Mouse (Mus musculus): Measurements from ENCODE around the gene Upk2. TPM values are rescaled to one million over a fixed set of nuclear protein-coding genes. Genes with fewer than 3 reads are reported as not detected.

The Upk2 gene
- not detected for polyA plus RNA-seq (2017; shearing (Covaris generic))

DNA sequence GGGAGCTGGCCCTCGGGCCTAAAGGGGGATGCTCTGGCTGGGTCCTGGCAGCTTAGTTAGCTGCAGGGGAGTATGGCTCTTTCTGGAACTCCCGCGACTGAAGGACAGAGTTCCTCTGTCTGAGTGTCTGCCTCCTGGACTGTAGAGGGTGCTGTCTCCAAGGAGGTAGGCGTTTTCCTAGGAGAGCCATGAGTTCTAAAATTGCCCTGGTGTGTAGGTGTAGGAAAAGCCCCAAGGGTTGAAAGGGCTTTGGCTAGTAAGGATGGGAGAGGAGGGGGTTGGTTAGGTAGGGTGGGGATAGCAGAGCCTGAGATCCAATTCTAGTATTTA, at the start of gene Upk2:
Gene Upk2 (minus strand): TSS at position 86 of the 330 bp plus-strand sequence.

DNA sequence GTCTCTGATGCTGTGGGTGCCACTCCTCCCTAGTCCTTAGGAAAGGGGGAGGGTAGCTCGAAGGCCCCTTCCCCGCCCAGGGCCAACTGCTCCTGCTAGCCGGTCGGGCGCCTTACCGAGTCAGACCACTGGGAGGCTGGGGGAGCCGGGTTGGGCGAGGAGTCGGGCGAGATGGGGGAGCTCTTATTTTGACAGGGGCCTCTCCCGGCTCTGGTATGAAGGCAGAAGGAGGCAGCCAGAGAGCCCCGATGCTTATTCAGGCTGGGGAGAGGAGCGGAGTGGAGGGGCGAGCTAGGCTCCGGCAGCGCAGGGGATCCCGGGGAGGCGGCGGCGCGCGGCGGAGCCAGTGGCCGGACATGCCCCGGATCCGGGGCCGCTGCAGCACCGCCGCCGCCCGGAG, 27.8 kb upstream of the Upk2 start, which contains the start of gene Bcl9l:
Gene Bcl9l (plus strand): TSS at position 274 of the 400 bp plus-strand sequence.

DNA sequence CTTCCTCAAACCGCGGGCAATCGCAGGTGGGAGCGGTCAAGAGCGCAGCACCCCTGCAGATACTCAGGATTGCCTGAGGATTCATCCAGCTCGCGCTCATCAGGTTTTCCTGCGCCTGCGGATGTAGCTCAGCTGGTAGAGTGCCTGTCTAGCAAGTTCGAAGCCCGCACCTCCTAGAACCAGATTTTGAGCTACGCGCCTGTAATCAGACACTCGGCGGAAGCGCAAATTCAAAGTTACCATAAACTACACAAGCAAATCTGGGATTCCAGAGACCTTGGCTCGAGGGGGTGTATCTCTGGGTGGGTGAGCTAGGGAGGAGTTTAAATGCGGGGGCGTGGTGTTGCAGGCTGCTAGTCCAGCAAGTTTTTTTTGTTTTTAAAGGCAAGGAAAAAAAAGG, 13.8 kb downstream of the Upk2 start, which contains the start of gene Foxr1:
Gene Foxr1 (minus strand): TSS at position 176 of the 400 bp plus-strand sequence.

DNA sequence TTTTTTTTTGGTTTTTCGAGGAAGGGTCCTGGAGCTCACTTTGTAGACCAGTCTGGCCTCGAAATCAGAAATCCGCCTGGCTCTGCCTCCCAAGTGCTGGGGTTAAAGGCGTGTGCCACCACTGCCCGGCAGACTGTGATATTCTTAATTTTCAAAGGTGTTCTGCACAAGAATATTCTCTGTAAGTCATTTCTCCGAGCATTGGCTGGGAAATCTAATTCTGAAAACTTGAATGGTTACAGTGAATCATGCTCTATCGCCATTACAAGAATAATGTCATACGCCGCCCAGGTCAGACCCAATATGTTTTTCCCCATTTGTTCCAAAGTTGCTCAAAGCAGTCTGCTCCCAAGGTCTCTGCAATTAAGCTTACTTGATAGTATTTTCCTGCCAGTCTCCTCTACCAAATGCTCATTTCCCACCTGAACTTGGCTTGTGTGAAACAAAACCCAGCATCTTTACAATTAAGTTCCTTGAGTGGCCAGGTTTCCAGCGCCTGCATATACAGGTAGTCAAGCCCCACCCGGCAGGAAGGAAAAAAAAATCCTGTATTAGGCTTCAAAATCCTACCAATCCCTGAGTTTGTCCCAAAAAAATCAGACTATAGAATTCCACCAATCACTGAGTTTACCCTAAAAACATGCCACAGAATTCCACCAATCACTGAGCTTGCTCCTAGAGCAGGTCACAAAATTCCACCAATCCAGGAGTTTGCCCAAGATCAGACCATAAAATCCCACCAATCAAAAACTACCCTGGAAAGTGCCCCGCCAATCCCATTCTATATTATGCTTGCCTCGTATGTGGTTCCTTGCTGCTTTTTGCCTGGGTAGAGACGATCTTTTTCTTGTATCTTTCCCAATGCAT, 36.0 kb downstream of the Upk2 start, which contains the start of gene Ccdc84:
Gene Ccdc84 (minus strand): TSS at position 51 of the 867 bp plus-strand sequence.

DNA sequence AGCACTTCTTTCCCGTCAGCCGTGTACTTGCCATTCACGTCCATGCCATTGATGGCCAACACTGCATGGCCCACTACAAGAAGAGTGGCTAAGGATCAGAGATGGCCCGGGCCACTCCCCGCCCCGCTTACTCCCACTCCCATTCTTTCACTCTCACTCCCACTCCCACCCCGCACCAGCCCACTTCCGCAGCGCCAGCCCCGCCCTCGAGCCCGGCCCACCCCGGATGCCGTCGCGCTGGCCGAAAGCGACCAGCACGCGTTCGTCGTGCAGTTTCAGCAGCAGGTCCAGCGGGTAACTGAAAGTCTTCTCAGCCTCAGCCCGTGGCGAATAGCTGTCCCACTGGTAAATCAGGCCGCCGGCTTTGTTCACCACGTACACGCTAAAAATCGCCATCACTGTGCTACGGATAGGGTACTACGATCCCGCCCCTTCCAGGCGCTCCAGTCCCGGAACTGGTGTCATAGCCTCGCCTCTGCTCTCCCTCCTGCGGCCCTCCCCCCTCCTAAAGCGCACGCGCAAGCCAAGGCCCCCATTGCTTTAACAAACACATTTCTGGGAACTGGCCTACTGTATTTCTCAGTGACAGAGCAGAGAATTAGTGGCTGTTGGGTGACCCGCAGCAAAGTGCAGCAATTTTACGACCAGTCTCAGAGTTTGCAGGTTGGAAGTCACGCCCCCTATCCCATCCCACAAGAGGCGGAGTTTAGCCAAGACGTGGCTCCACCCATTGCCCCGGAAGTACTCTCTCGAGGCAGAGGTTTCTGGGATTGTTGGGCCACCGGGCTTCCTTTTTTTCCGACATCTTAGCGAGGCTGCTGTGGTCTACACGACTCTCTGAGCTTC, 47.6 kb downstream of the Upk2 start, which contains the start of the genes Rps25 and Trappc4:
Gene Rps25 (plus strand): TSS at position 234 of the 846 bp plus-strand sequence.
Gene Trappc4 (minus strand): TSS at position 695 of the 846 bp plus-strand sequence.

Other genes starting within 250 kb of the Upk2 start
- gene Cbl, start 220.9 kb downstream of the Upk2 start, polyA plus RNA-seq (2017; shearing (Covaris generic)), result 10 to 100 TPM; 34.0 to 44.8 TPM
- gene Ccdc153, start 214.3 kb downstream of the Upk2 start, polyA plus RNA-seq (2017; shearing (Covaris generic)), result not detected
- gene Pdzd3, start 203.5 kb downstream of the Upk2 start, polyA plus RNA-seq (2017; shearing (Covaris generic)), result under 1 TPM in 1 of 2 experiments, not detected in 1; 0.29 TPM
- 10 to 100 TPM in 1 of 2 experiments, 1 to 10 TPM in 1; 4.7 to 19.8 TPM for gene Nlrx1, start 186.4 kb downstream of the Upk2 start, polyA plus RNA-seq (2017; shearing (Covaris generic))
- gene Abcg4, start 166.4 kb downstream of the Upk2 start, polyA plus RNA-seq (2017; shearing (Covaris generic)), result under 1 TPM; 0.23 to 0.47 TPM
- gene Hinfp, start 149.3 kb downstream of the Upk2 start, polyA plus RNA-seq (2017; shearing (Covaris generic)), result 10 to 100 TPM; 19.1 to 24.3 TPM
- gene C2cd2l, start 134.7 kb downstream of the Upk2 start, polyA plus RNA-seq (2017; shearing (Covaris generic)), result 10 to 100 TPM; 11.9 to 17.2 TPM
- gene Dpagt1, start 129.0 kb downstream of the Upk2 start, polyA plus RNA-seq (2017; shearing (Covaris generic)), result 10 to 100 TPM; 21.2 to 25.6 TPM
- 10 to 100 TPM; 91.6 to 95.0 TPM for gene H2afx, start 120.3 kb downstream of the Upk2 start, polyA plus RNA-seq (2017; shearing (Covaris generic))
- gene Hmbs, start 110.7 kb downstream of the Upk2 start, polyA plus RNA-seq (2017; shearing (Covaris generic)), result 10 to 100 TPM; 49.9 to 72.7 TPM
- gene Vps11, start 93.3 kb downstream of the Upk2 start, polyA plus RNA-seq (2017; shearing (Covaris generic)), result 10 to 100 TPM; 42.5 to 45.4 TPM
- gene Hyou1, start 75.5 kb downstream of the Upk2 start, polyA plus RNA-seq (2017; shearing (Covaris generic)), result 10 to 100 TPM in 1 of 2 experiments, 1 to 10 TPM in 1; 8.6 to 14.9 TPM
- gene Slc37a4, start 58.1 kb downstream of the Upk2 start, polyA plus RNA-seq (2017; shearing (Covaris generic)), result 10 to 100 TPM; 29.2 to 31.4 TPM
- 1,000 to 10,000 TPM; 1,382 to 2,409 TPM for gene Rps25, start 47.8 kb downstream of the Upk2 start, polyA plus RNA-seq (2017; shearing (Covaris generic))
- gene Trappc4, start 47.4 kb downstream of the Upk2 start, polyA plus RNA-seq (2017; shearing (Covaris generic)), result 100 to 1,000 TPM; 118 to 138 TPM
- gene Ccdc84, start 36.4 kb downstream of the Upk2 start, polyA plus RNA-seq (2017; shearing (Covaris generic)), result 10 to 100 TPM; 53.3 to 67.6 TPM
- under 1 TPM; 0.19 to 0.75 TPM for gene Foxr1, start 13.8 kb downstream of the Upk2 start, polyA plus RNA-seq (2017; shearing (Covaris generic))
- gene Bcl9l, start 27.8 kb upstream of the Upk2 start, polyA plus RNA-seq (2017; shearing (Covaris generic)), result 10 to 100 TPM; 14.8 to 24.6 TPM
- 10 to 100 TPM; 18.4 to 24.1 TPM for gene Cxcr5, start 106.9 kb upstream of the Upk2 start, polyA plus RNA-seq (2017; shearing (Covaris generic))
- 10 to 100 TPM; 44.8 to 45.3 TPM for gene Ddx6, start 149.9 kb upstream of the Upk2 start, polyA plus RNA-seq (2017; shearing (Covaris generic))
- gene Treh, start 218.3 kb upstream of the Upk2 start, polyA plus RNA-seq (2017; shearing (Covaris generic)), result not detected